Mouse (Mus musculus): ENCODE results near the gene Ankrd27.

DNA sequence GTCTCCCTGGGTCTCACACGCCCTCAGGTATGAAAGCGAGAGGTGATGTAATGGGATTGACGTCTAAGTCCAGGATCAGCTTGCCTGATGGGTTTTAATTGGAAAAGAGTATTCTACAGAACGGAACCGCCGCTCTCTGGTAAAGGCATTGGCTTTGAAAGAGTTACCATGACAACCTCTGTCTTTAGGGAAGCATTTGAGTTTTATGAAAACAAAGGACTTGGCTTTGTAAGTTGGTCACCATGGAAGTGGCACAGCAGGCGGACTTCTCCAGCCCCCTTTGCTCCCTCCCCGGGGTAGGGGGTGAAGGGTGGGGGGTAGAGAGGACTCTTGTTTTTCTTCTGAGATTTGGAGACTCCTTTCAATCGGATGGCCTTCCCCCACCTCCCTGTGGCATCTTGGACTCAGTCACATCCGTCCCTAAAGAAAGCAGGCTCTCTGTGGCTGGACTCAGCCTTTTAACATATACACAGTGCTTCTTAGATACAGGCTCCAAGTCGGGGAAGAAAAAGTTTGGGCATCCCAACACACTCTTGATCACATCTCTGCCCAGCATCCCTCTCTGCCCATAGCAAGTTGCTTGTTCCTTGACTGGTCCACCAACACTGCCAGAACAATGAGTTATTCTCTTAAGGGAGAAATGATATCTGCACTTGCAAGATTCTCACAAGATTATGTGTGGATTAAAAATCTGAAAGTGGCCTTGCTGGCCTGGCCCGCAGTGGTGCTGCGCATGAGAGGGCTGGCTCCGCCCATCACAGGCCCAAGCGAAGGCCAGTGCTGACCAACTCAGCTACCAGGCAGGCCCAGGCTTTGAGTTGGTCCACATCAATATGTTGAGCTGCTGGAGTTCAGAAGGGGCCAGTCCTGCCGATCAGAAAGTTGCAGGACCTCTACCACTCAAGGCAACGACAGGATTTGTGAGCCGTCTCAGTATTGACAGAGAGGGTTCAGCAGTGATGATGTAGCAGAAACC lies 82.3 kb downstream of the Ankrd27 start:
- TF ChIP-seq CTCF (IDR thresholded peaks at IDR 0.05; ENCODE audit: low read depth, low read length) (no peak), POLR2A (IDR thresholded peaks at IDR 0.05; ENCODE audit: extremely low read depth, insufficient read depth, low read length) (no peak)

Data from liver, adult 2 months (tissue).